Mouse (Mus musculus) cerebellum, adult 2 months (tissue): ENCODE measurements at regions not wholly inside any gene's neighbourhood (a gene's known extent, or its start where the extent isn't known, plus 50 kb on each side); places are given as distances from the start of the nearest gene placed in this dataset.

Source experiments
- CTCF ChIP-seq: fragments of 200-500 bp; IDR thresholded peaks from 2 replicates; pipeline ENCODE4 v1.5.1; 2011; ENCODE audit warnings: low read depth, mild to moderate bottlenecking, control low read depth, low read length, moderate library complexity, borderline replicate concordance; ENCODE audit not compliant: insufficient read depth
- POLR2A ChIP-seq: fragments of 200-500 bp; IDR thresholded peaks from 2 replicates; pipeline ENCODE4 v1.6.1; 2011; ENCODE audit warnings: low read length, control low read depth, borderline replicate concordance; ENCODE audit not compliant: insufficient read depth

DNA sequence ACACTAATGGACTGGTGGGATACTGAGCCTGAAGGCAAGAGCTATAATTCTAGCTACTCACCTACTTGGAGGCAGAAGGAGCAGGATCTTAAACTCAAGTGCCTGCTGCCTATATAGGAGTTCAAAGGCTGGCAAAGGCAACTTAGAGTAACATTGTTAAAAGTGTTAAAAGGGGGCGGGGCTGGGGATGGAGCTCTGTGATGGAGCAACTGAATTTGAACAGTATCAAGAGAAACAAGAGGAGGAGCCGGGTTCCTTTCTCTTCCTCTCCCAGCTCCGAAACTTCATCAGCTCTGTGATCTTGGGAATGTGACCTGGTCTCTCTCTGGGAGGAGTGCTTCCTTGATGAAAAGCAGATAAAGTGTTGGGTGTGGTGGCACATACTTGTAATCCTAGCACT lies 223.6 kb downstream of the Rplp1 start:
- TF ChIP-seq POLR2A, result no peak
- no peak for TF ChIP-seq CTCF
